Mouse (Mus musculus) limb, embryonic 13.5 days (tissue): ENCODE data around the gene Hnf4a. TPM values are rescaled to one million over a fixed set of nuclear protein-coding genes. Genes with fewer than 3 reads are reported as not detected.
"Not testable (repeated sequence)": the region's sequence is repeated elsewhere in the genome, so short reads cannot be mapped to it uniquely, and the experiment has no call there.

ENCODE experiments used
- ATAC-seq: fragments of 200-750 bp; cut with Nextera tagmentation; 2 replicates; pipeline ENCODE4 v1.8.0; 2017; ENCODE audit warnings: low read depth, moderate number of reproducible peaks, moderate TSS enrichment; ENCODE audit not compliant: low FRiP score
- H3K27ac ChIP-seq: fragments of 300-500 bp; sonication (generic); 2 replicates; pipeline ENCODE4 v1.5.1; 2015; ENCODE audit warnings: inconsistent platforms, mild to moderate bottlenecking, moderate library complexity
- H3K27me3 ChIP-seq: fragments of 300-500 bp; sonication (generic); 2 replicates; pipeline ENCODE4 v1.6.1; 2015; ENCODE audit warnings: mild to moderate bottlenecking, inconsistent platforms
- H3K36me3 ChIP-seq: fragments of 300-500 bp; sonication (generic); 2 replicates; pipeline ENCODE4 v1.6.1; 2015; ENCODE audit warnings: inconsistent platforms, mild to moderate bottlenecking, moderate library complexity
- H3K4me1 ChIP-seq: fragments of 300-500 bp; sonication (generic); 2 replicates; pipeline ENCODE4 v1.6.1; 2015; ENCODE audit warnings: inconsistent platforms
- H3K4me2 ChIP-seq: fragments of 300-500 bp; sonication (generic); replicated peaks from 2 replicates; pipeline ENCODE4 v1.6.1; 2015; ENCODE audit warnings: inconsistent platforms, mild to moderate bottlenecking, moderate library complexity
- H3K4me3 ChIP-seq: fragments of 300-500 bp; sonication (generic); 2 replicates; pipeline ENCODE4 v1.5.1; 2015; ENCODE audit warnings: moderate library complexity, mild to moderate bottlenecking, inconsistent platforms
- H3K9ac ChIP-seq: fragments of 300-500 bp; sonication (generic); 2 replicates; pipeline ENCODE4 v1.6.1; 2015; ENCODE audit warnings: mild to moderate bottlenecking, inconsistent platforms
- H3K9me3 ChIP-seq: fragments of 300-500 bp; sonication (generic); 2 replicates; pipeline ENCODE4 v1.6.1; 2016; ENCODE audit warnings: inconsistent platforms
- WGBS: fragments of 180-500 bp; shearing (Covaris S2); methylation state at CpG from one replicate; pipeline ENCODE4 v1.1.7; 2015; 5-methylcytosine and 5-hydroxymethylcytosine counted together
- polyA plus RNA-seq: library from polyadenylated mRNA; unstranded; fragments of >200 nt; fragmentation: Nextera tagmentation; extraction: Ambion mirVana; gene quantifications from 2 replicates; pipeline ENCODE4 v1.2.1, GENCODE M21; 2015

Gene Hnf4a
- polyA plus RNA-seq, 1 experiment from 2014 or later: not detected

DNA sequence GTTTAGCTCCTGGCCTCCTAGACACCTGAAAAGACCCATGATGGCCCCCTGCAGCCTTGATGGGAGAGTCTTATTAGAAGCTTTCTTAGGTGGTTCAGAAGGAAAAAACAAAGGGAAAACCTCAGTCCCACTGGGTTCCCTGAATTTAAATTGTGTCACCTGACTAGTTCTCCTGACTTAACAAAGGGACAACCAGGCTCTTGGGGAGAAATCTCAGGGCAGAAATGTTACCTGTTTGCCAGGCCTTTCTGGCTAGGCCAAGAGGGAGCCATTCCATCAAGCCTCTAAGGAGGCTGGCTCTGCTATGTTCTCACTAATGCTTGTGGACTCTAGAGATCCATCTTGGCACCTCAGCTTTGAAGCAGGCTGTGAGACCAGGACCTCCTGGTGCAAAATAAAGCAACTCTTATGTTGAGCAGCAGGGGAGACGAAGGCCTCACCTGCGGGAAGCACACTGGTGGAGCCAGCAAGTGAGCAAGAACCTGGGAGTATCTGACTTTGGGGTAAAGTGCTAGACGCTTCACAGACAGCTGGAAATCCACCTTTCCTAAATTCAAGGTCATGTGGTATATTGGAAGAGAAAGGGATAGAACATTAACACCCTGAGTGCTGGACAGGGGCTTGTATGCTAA lies 110.7 kb downstream of the Hnf4a start:
- H3K36me3 ChIP-seq: peaks cover 98% of the 10 kb centered on the region
- H3K4me3 ChIP-seq: no peak overlapping the region
- H3K27ac ChIP-seq: no peak overlapping the region
- no peak for ATAC-seq
- no peaks in the 10 kb centered on the region for H3K4me1 ChIP-seq
- H3K9me3 ChIP-seq: no peaks in the 10 kb centered on the region
- WGBS: 80% methylated on average over 3 of the region's 3 CpGs
- no peaks in the 10 kb centered on the region for H3K27me3 ChIP-seq
- no peak overlapping the region for H3K9ac ChIP-seq
- no peak overlapping the region for H3K4me2 ChIP-seq

DNA sequence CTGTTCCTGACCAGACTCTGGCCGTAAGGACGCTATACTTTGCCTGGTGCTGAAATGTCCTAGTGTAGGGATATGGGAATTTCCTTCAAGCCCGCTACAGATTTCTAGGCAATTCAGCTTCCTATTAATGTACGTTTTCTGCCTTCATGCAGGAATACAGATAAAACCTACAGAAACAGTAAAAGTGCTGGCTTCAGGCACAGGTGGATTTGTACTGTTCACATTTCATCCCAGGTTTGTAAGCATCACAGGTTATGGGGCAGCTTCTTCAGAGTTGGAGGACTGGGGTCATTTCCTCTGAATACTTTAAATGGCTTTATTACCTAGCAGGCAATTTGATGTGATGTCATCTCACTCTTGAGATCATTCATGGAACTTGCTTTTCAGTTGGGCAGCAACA lies 111.3 kb downstream of the Hnf4a start:
- Histone ChIP-seq H3K9ac (no peak overlapping the region), H3K27me3 (no peaks in the 10 kb centered on the region), H3K9me3 (no peaks in the 10 kb centered on the region), H3K27ac (no peak overlapping the region), H3K4me2 (no peak overlapping the region), H3K36me3 (peaks cover 98% of the 10 kb centered on the region), H3K4me3 (no peak overlapping the region), H3K4me1 (no peaks in the 10 kb centered on the region)
- ATAC-seq: no peak
- WGBS: 91% methylated on average over 4 of the region's 4 CpGs

DNA sequence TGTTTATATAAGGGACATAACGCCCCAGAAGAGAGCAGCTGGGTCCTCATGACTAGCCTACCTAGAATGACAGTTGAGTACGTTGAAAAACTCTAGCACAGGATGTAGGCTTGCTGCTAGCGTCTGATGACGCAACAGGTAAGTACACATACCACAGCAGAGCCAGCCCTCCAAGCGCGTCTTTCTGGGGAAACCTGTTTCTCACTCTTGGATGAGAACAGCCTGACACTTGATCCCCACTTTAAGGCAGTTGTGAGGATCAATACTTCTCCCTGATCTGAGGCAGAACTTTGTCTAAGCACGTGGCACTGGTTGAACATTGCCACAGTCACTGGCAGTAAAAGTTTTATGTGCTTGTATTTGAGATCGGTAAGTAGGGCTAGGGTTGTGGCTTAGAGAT lies 113.8 kb downstream of the Hnf4a start:
- H3K4me1 ChIP-seq: no peaks in the 10 kb centered on the region
- no peaks in the 10 kb centered on the region for H3K9me3 ChIP-seq
- H3K27ac ChIP-seq: no peak overlapping the region
- no peak for ATAC-seq
- no peak overlapping the region for H3K4me2 ChIP-seq
- no peaks in the 10 kb centered on the region for H3K27me3 ChIP-seq
- H3K36me3 ChIP-seq: peaks cover 93% of the 10 kb centered on the region
- no peak overlapping the region for H3K4me3 ChIP-seq
- H3K9ac ChIP-seq: no peak overlapping the region
- 76% methylated on average over 8 of the region's 8 CpGs for WGBS

DNA sequence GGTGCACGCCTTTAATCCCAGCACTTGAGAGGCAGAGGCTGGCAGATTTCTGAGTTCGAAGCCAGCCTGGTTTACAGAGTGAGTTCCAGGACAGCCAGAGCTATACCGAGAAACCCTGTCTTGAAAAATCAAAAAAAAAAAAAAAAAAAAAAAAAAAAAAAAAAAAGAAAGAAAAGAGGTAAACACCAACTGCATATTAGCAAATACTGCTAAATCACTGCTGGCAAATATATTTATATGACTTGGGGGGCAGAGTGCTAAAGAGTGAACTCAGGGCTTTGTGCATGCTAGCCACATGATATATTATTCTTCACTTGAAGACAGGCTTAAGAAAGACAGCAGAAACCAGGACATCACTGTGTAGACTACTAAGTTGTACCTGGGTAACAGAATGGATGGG lies 114.8 kb downstream of the Hnf4a start:
- not testable (repeated sequence) for ATAC-seq, H3K4me1 ChIP-seq, H3K9me3 ChIP-seq, H3K9ac ChIP-seq, H3K4me2 ChIP-seq, H3K4me3 ChIP-seq, H3K27ac ChIP-seq, H3K27me3 ChIP-seq
- H3K36me3 ChIP-seq: peaks cover 93% of the 10 kb centered on the region
- WGBS: 87% methylated on average over 3 of the region's 3 CpGs

Other genes with a start within 250 kb of the Hnf4a start
- 2.4 and 2.7 TPM in 2 replicates for gene Jph2, start 108.8 kb upstream of the Hnf4a start, polyA plus RNA-seq
- 95.8 and 96.5 TPM in 2 replicates for gene Oser1, start 82.1 kb upstream of the Hnf4a start, polyA plus RNA-seq
- gene Gdap1l1, start 68.3 kb upstream of the Hnf4a start, polyA plus RNA-seq: 0.72 and 0.78 TPM in 2 replicates
- gene Fitm2, start 34.2 kb upstream of the Hnf4a start, polyA plus RNA-seq: 10.9 and 11.3 TPM in 2 replicates
- gene R3hdml, start 14.5 kb upstream of the Hnf4a start, polyA plus RNA-seq: not detected in 2 replicates
- 40.9 and 45.1 TPM in 2 replicates for gene Ttpal, start 95.5 kb downstream of the Hnf4a start, polyA plus RNA-seq
- 27.8 and 31.2 TPM in 2 replicates for gene Serinc3, start 138.3 kb downstream of the Hnf4a start, polyA plus RNA-seq
- gene Pkig, start 151.6 kb downstream of the Hnf4a start, polyA plus RNA-seq: 131 and 134 TPM in 2 replicates
- gene Ada, start 243.4 kb downstream of the Hnf4a start, polyA plus RNA-seq: 9.4 and 10.9 TPM in 2 replicates